Mouse (Mus musculus) 3T3-L1 (cell line): ENCODE results near the gene Bsn.

Experiments
- DNase-seq: peaks from one replicate; pipeline ENCODE4 v3.0.0-alpha.2; 2015; ENCODE audit warnings: low read depth, low spot score

Gene Bsn

GRCm38 (mm10) chr9:108189787-108190679 lies at the start of gene Bsn:
Gene Bsn, minus strand, starts transcription at chr9:108190384.
- DNase-seq, result no peak

GRCm38 (mm10) chr9:108239951-108240350 lies 49.8 kb upstream of the Bsn start:
- peak; percentile 50 for DNase-seq

DNA sequence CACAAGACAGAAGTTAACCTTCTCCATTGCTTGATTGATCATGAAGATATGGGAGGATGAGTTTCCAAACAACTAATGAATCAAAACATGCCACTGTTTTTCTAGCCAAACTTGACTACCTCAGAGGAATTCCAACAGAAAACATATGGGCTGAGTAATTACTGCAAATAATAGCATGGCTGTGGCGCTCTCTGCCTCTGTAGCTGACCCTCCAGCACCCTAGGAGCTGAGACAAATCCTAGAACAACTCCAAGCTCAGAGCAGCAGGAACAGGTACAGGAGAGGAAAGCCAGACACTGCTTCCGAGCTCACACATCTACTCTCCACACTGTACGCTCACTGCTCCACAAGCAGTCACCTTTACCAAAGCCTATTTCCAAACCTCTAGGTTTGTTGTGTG lies 48.6 kb upstream of the Bsn start:
- DNase-seq, result no peak

- no peak for DNase-seq
These were observed 48.2 kb upstream of the Bsn start for GRCm38 (mm10) chr9:108238402-108238801.

- DNase-seq, result no peak
These were observed 44.5 kb upstream of the Bsn start for GRCm38 (mm10) chr9:108234682-108235081.

GRCm38 (mm10) chr9:108232908-108233307 lies 42.7 kb upstream of the Bsn start:
- DNase-seq, result no peak

GRCm38 (mm10) chr9:108227911-108228649 lies 37.9 kb upstream of the Bsn start:
- no peak for DNase-seq

- no peak for DNase-seq
These were observed 35.0 kb upstream of the Bsn start for GRCm38 (mm10) chr9:108225166-108225565.

- DNase-seq, result no peak
These were observed 33.4 kb upstream of the Bsn start for GRCm38 (mm10) chr9:108223633-108224032.

DNA sequence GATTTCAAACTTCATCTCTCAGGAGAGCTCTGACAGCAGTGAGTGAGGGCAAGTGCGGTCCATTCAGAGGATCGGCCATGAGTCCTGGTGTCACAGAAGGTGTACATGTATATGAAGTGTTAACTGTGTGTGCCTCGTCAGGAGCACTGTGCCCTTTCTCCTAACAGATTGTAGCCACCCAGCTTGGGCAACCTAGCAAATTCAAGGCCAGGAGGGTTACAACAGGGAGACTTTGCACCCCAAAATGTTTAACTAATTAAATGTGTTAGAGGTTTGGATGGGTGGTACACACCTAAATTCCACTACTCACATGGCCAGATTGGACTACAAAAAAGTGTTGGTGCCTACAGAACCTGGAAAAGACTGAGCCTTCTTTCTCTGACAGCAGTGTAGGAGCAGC lies 31.4 kb upstream of the Bsn start:
- DNase-seq, result no peak

- DNase-seq, result peak; percentile 89
These were observed 30.2 kb upstream of the Bsn start for GRCm38 (mm10) chr9:108220380-108220774.

DNA sequence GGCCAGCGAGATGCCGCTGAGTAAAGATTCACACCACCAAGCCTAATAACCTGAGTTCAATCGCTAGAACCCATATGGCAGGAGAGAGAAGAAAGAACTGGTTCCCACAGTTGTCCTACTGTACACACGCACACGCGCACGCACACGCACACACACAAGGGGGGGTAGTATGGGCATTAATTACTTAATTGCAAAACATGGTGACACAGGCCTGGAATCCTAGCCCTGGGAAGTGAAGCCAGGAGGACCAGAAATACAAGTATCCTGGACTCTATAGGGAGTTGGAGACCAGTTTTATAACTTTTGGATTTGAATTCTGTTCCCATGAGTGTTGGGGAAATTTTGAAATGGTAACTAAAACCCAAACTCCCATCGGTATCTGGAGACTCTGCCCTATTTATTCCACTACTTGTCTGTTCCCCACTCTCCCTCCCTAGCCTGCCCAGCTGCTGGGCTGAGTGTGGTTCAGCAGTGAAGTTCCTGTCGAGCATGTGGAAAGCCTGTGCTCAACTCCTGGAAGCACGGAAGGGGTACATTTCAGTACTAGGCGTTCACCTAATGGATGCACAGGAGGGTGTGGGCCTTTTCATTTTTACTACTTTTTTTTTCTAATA lies 29.7 kb upstream of the Bsn start:
- DNase-seq, result peak; percentile 14

DNA sequence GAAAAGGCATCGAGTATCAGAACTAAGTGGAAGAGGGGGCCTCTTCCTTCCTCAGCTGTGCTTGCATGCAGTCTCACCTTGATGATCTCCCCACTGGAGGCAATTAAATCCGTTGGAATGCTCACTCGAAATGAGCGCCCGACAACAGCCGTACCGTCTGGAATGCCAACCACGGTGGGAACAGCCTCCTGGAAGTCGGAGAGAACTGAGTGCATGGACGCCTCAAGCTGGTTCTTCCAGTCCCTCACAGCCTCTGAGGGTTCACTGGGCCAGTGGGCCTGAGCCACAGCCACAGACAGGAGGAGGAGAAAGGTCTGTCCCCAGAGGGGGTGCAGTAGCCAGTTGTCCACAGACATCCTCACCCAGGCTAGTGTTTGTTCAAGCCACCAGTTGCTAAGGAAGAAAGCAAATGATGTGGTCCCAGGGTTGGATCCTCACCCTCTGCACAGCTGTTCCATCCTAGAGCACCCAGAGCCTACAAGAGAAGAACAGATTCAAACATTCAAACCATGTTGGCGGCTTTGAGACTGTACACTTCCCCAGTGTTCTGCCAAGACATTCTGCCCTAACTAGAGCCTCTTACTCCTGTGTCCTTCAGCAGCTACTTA lies 27.9 kb upstream of the Bsn start:
- no peak for DNase-seq

DNA sequence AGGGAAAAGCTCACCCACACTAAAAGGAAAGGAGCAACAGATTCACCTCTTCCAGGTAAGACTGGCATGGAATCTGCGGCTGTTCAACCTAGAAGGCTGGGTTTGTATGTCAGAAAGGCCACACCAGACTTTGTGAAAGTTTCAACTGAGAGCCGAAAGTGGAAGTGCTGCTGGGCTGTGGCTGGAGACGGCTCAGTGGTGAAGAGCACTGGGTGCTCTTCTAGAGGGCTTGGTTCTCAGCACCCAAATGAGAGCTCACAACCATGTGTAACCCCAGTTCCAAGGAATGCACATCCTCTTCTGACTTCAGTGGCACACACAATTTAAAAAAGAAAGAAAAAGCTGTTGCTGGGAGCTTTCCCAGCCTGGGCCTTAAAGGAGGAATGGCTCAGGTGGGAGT lies 27.2 kb upstream of the Bsn start:
- no peak for DNase-seq

GRCm38 (mm10) chr9:108213105-108213504 lies 22.9 kb upstream of the Bsn start:
- no peak for DNase-seq

DNA sequence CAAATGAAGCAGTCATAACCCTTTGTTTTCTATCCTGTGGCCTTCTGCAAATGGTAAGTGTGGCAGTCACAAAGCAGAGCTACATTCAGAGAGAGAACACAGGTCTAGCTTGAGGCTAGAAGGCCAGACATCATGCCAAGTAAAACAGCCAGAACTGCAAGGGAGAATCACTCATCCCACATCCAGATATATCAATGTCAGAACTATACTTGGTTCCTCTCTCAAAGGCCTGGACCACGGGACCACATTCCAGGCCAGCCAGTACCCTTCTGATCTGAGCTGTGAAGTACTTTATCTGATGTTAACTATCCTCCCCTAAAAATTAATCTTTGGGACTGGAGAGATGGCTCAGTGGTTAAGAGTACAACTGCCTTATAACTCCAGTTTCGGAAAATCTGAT lies 22.2 kb upstream of the Bsn start:
- peak; percentile 36 for DNase-seq

GRCm38 (mm10) chr9:108205571-108205901 lies 15.4 kb upstream of the Bsn start:
- no peak for DNase-seq

GRCm38 (mm10) chr9:108204884-108205570 lies 14.8 kb upstream of the Bsn start:
- no peak for DNase-seq

GRCm38 (mm10) chr9:108203015-108203414 lies 12.8 kb upstream of the Bsn start:
- peak; percentile 92 for DNase-seq

DNA sequence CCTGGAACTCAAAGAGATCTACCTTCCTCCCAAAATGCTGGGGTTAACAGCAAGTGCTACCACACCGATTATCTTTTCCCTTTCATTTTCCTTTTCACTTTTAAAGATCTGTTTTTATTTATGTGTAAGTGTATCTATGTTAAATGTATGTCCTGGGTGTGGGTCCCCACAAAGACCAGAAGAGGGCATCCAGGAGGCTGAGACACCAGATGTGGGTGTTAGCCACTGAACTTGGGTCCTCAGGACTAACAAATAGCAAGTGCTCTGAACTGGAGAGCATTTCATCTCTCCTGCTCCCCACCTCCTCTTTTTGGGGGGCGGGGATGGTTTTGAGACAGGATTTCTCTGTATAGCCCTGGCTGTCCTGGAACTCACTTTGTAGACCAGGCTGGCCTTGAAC lies 12.0 kb upstream of the Bsn start:
- peak; percentile 48 for DNase-seq

DNA sequence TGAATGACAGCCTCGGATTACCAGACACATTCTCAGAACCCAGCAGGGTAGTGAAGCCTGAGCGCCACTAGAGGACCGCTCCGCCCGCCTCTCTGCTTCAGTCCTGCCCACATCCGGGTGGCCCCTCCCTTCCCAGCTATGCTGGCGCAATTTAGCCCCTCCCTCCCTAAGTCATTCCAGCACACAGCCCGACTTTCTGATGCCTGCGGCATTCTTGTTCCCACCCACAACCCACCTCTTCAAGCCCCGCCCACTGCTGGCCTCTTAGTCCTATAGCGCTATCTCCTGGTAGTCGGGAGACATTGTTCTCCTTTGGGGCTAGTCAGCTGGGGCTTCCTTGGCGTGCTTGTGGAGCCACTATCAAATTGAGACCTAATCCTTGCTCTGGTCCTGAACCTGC lies 11.0 kb upstream of the Bsn start:
- peak; percentile 99 for DNase-seq

DNA sequence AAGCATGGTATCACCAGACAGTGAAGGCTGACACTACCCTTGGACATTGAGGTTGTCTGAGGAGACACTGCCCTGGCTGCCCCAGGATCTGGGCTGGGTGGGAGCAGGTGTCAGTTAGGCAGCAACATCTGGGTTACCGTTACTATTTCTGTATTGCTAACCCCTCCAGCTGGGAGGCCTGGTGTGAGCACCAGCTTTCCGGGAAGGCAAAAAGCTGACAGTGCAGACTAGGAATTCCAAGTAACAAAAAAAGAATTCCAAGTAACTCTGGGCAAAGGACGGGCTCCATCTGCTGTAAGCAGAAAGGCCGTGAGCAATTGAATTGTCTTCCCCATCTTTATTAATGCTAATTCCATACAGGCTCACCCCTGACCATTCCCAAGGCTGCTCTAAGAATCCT lies 8.4 kb upstream of the Bsn start:
- no peak for DNase-seq
